Mouse (Mus musculus) intestine, embryonic 15.5 days (tissue): ENCODE results near the gene Prkca. TPM values are rescaled to one million over a fixed set of nuclear protein-coding genes. Genes with fewer than 3 reads are reported as not detected.

Experiments used
- ATAC-seq: fragments of 200-750 bp; cut with Nextera tagmentation; 2 replicates; pipeline ENCODE4 v1.8.0; 2017; ENCODE audit warnings: moderate TSS enrichment, moderate library complexity
- H3K27ac ChIP-seq: fragments of 300-500 bp; sonication (generic); 2 replicates; pipeline ENCODE4 v1.5.1; 2015; ENCODE audit warnings: mild to moderate bottlenecking, inconsistent platforms
- H3K27me3 ChIP-seq: fragments of 300-500 bp; sonication (generic); replicated peaks from 2 replicates; pipeline ENCODE4 v1.6.1; 2015; ENCODE audit warnings: inconsistent platforms
- H3K36me3 ChIP-seq: fragments of 300-500 bp; sonication (generic); 2 replicates; pipeline ENCODE4 v1.6.1; 2015; ENCODE audit warnings: inconsistent platforms
- H3K4me1 ChIP-seq: fragments of 300-500 bp; sonication (generic); replicated peaks from 2 replicates; pipeline ENCODE4 v1.6.1; 2015; ENCODE audit warnings: inconsistent platforms
- H3K4me2 ChIP-seq: fragments of 300-500 bp; sonication (generic); replicated peaks from 2 replicates; pipeline ENCODE4 v1.6.1; 2015; ENCODE audit warnings: mild to moderate bottlenecking, inconsistent platforms
- H3K4me3 ChIP-seq: fragments of 300-500 bp; sonication (generic); replicated peaks from 2 replicates; pipeline ENCODE4 v1.5.1; 2015; ENCODE audit warnings: inconsistent platforms
- H3K9ac ChIP-seq: fragments of 300-500 bp; sonication (generic); 2 replicates; pipeline ENCODE4 v1.6.1; 2015; ENCODE audit warnings: inconsistent platforms
- H3K9me3 ChIP-seq: fragments of 300-500 bp; sonication (generic); 2 replicates; pipeline ENCODE4 v1.6.1; 2016; ENCODE audit warnings: inconsistent platforms
- WGBS: fragments of 180-500 bp; shearing (Covaris S2); methylation state at CpG from one replicate; pipeline ENCODE4 v1.1.7; 2015; 5-methylcytosine and 5-hydroxymethylcytosine counted together
- polyA plus RNA-seq: library from polyadenylated mRNA; unstranded; fragments of >200 nt; fragmentation: Nextera tagmentation; extraction: Ambion mirVana; gene quantifications from 2 replicates; pipeline ENCODE4 v1.2.1, GENCODE M21; 2015

Gene Prkca
- polyA plus RNA-seq, 1 experiment from 2014 or later: 22.0 TPM

DNA sequence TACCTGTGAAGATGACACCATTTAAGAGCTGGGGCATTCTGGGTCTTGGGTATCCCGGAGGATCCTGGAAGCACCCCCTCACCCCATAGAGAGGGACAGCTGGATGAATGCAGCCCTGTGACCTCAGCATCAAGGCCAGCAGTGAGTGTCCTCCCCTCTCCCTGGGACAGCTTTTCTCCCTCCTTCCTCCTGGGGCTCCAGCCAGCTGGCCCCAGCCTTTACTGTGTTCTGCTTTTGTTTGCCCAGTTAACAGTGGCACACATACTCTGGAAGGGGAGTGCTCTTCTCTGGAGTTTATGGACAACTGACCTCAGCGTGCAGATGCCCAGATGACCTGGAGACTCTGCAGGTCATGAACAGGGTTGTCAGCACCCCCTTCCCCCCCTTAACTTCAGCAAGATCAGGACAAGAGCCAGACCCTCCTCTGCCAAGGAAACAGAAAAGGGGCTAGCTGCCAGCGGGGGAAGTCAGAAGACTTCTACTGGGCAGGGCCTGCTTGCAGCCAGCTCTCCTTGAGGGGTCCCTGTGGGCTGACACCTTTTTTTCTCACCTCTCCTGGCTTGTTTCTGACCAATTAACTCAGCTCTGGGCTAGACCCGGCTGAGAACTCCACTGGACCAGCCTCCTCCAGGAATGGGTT is 439.6 kb downstream of the Prkca start:
- Histone ChIP-seq H3K27ac (no peak overlapping the region), H3K27me3 (no peaks in the 10 kb centered on the region), H3K4me3 (no peak overlapping the region), H3K36me3 (no peaks in the 10 kb centered on the region), H3K4me1 (no peaks in the 10 kb centered on the region), H3K9me3 (no peaks in the 10 kb centered on the region), H3K9ac (no peak overlapping the region), H3K4me2 (no peak overlapping the region)
- WGBS: 25% methylated on average over 4 of the region's 4 CpGs
- ATAC-seq: no peak

DNA sequence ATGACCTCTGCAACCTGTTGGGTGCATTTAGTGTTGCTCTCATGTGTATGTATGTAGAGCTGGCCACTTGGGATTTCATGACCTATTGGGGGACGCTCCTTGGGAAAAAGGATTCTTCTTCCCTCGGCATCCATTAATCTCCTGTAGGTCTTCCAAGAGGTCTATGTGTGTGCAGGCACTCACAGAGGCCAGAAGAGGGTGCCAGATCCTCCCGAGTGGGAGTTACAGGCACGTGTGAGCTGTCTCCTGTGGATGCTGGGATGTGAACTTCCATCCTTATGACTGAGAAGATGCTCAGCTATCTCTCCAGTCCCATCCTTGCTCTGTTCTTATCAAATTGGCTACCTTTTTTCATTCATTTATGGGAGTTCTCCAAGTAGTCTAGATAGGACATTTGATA is 443.3 kb downstream of the Prkca start:
- H3K9ac ChIP-seq: no peak overlapping the region
- WGBS: 54% methylated on average over 4 of the region's 4 CpGs
- H3K9me3 ChIP-seq: no peaks in the 10 kb centered on the region
- no peaks in the 10 kb centered on the region for H3K27me3 ChIP-seq
- H3K4me1 ChIP-seq: no peaks in the 10 kb centered on the region
- H3K4me3 ChIP-seq: no peak overlapping the region
- no peak overlapping the region for H3K27ac ChIP-seq
- no peak overlapping the region for H3K4me2 ChIP-seq
- no peaks in the 10 kb centered on the region for H3K36me3 ChIP-seq
- no peak for ATAC-seq

DNA sequence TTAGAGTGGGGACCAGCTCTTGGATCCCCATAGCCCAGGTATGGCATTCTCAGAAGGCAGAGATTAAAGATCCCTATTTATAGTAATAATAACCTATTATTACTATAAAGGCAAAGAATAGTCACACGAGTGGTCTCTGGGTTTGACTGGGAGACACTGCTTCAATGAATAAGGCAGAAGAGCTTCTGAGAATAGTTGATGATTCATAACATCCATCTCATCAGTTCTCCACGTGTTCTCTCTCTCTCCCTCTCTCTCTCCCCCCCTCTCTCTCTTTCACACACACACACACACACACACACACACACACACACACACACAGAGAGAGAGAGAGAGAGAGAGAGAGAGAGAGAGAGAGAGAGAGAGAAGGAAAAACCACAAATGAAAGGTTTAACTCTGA is 445.0 kb downstream of the Prkca start:
- no peaks in the 10 kb centered on the region for H3K27me3 ChIP-seq
- H3K27ac ChIP-seq: no peak overlapping the region
- no peak overlapping the region for H3K4me2 ChIP-seq
- H3K4me1 ChIP-seq: no peaks in the 10 kb centered on the region
- 63% methylated on average over 2 of the region's 2 CpGs for WGBS
- no peak overlapping the region for H3K4me3 ChIP-seq
- ATAC-seq: no peak
- H3K9me3 ChIP-seq: no peaks in the 10 kb centered on the region
- no peak overlapping the region for H3K9ac ChIP-seq
- no peaks in the 10 kb centered on the region for H3K36me3 ChIP-seq

DNA sequence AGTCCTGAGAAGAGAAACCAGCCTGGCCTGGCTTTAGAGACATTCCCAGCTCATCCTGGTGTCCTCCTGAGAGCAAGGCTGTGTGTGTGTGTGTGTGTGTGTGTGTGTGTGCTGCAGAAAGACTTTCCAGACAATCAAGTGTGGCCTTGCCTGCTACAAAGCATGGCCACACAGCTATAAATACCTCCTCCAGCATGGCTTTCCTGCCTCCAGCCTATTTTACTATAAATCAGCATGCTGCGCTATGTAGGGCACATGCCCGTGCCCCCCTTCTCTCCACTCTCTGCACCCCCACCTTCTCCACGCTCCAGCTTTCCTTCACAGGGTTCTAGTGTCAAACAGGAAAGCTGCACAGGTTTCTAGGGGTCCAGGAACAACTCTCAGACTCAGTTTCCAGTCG is 448.1 kb downstream of the Prkca start:
- Histone ChIP-seq H3K4me3 (no peak overlapping the region), H3K27me3 (no peaks in the 10 kb centered on the region), H3K4me2 (no peak overlapping the region), H3K4me1 (no peaks in the 10 kb centered on the region), H3K27ac (no peak overlapping the region), H3K9me3 (no peaks in the 10 kb centered on the region), H3K9ac (no peak overlapping the region), H3K36me3 (no peaks in the 10 kb centered on the region)
- no peak for ATAC-seq
- 53% methylated on average over 4 of the region's 4 CpGs for WGBS

DNA sequence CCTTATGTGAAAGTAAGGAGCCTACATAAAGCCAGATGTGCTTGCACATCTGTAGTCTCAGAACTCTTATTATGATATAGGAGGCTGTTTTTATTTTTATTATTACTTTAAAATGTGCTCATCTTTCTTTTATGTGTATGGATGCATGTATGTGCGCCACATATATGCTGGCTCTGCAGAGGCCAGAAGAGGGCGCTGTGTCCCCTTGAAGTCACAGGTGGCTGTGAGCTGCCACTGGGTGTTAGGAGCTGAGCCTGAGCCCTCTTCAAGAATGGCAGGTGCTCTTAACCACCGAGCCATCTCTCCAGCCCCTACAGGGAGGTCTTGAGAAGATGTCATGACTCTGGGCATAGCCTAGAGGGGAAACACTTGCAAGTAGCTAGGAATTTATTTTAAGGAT is 452.4 kb downstream of the Prkca start:
- H3K4me2 ChIP-seq: no peak overlapping the region
- H3K9me3 ChIP-seq: no peaks in the 10 kb centered on the region
- H3K27me3 ChIP-seq: no peaks in the 10 kb centered on the region
- no peaks in the 10 kb centered on the region for H3K36me3 ChIP-seq
- no peak overlapping the region for H3K27ac ChIP-seq
- H3K4me3 ChIP-seq: no peak overlapping the region
- 78% methylated on average over 3 of the region's 3 CpGs for WGBS
- ATAC-seq: no peak
- H3K4me1 ChIP-seq: no peaks in the 10 kb centered on the region
- no peak overlapping the region for H3K9ac ChIP-seq

DNA sequence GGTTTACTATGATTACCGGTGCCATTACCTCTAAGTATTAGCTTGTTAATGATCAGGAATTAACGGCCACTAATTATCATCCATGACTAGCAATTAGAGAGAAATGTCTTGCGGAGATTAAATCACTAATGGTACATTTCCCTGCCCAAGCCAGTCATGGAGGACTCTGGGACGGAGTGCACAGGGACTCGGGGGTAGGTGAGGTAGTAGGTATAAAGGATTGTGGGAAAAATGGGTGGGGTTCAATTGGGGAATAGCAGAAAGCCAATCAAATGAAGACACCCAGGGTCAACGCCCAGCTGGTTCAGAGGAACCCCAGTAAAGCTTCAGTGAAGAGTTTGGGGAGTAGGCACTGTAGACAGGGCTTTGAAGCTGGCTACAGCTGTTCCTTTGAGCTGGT is 456.4 kb downstream of the Prkca start:
- no peak overlapping the region for H3K27ac ChIP-seq
- WGBS: 89% methylated on average over 6 of the region's 6 CpGs
- no peaks in the 10 kb centered on the region for H3K9me3 ChIP-seq
- ATAC-seq: no peak
- no peak overlapping the region for H3K9ac ChIP-seq
- no peaks in the 10 kb centered on the region for H3K27me3 ChIP-seq
- H3K4me3 ChIP-seq: no peak overlapping the region
- no peaks in the 10 kb centered on the region for H3K4me1 ChIP-seq
- H3K4me2 ChIP-seq: no peak overlapping the region
- no peaks in the 10 kb centered on the region for H3K36me3 ChIP-seq

Other genes starting within 250 kb of the Prkca start
- gene Apoh, start 574 bp downstream of the Prkca start, polyA plus RNA-seq: 5.3 and 7.5 TPM in 2 replicates
- gene Cep112, start 81.3 kb upstream of the Prkca start, polyA plus RNA-seq: 7.6 and 9.2 TPM in 2 replicates